Mouse (Mus musculus): ENCODE measurements around the gene Mrps21. TPM values are rescaled to one million over a fixed set of nuclear protein-coding genes. Genes with fewer than 3 reads are reported as not detected.

Gene Mrps21
- polyA plus RNA-seq, 1 experiment from 2014 or later, result 156 TPM

- 25% methylated on average over 2 of the region's 2 CpGs for WGBS (ENCODE audit: insufficient replicate concordance)
- no peak overlapping the region for H3K9ac ChIP-seq (ENCODE audit: low read depth, low read length)
- H3K27ac ChIP-seq (ENCODE audit: low read length), result no peak overlapping the region
- H3K27me3 ChIP-seq (ENCODE audit: control insufficient read depth, insufficient read depth, low read depth, low read length), result no peaks in the 10 kb centered on the region
- no peak overlapping the region for H3K4me3 ChIP-seq (ENCODE audit: low read depth, low read length)
- H3K4me2 ChIP-seq (ENCODE audit: low read depth, low read length), result no peak overlapping the region
- H3K4me1 ChIP-seq (ENCODE audit: control insufficient read depth, low read depth, low read length), result no peaks in the 10 kb centered on the region; the same call in 1 of the 2 replicates
- ATAC-seq (ENCODE audit: low read depth), result peak; percentile 54
- H3K36me3 ChIP-seq (ENCODE audit: control insufficient read depth, insufficient read depth), result peaks cover 49% of the 10 kb centered on the region
- H3K9me3 ChIP-seq (replicated peaks; ENCODE audit: control insufficient read depth, low read length), result no peaks in the 10 kb centered on the region
These were observed 32.1 kb downstream of the Mrps21 start for GRCm38 (mm10) chr3:95839250-95839649.

DNA sequence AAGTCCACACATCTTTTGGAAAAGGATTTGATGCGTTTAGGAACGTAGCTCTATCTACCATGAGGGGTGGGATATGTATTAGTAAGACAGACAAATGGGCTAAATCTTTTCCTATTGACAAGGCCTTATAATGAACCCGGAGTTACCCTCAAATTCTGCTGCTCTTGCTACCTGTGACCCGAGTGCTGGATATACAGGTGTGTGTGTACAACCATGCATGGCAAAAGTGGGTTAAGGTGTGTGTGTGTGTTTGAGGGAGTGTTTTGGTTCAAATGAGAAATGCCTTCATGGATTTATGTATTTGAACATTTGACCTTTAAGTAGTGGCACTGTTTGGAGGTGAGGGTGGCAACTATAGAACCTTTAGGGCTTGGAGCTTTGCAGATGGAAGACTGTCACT is 42.3 kb downstream of the Mrps21 start:
- Histone ChIP-seq H3K9ac (ENCODE audit: low read depth, low read length) (no peak overlapping the region), H3K27me3 (ENCODE audit: control insufficient read depth, insufficient read depth, low read depth, low read length) (no peaks in the 10 kb centered on the region), H3K36me3 (ENCODE audit: control insufficient read depth, insufficient read depth) (peaks cover 54% of the 10 kb centered on the region), H3K27ac (ENCODE audit: low read length) (no peak overlapping the region), H3K4me3 (ENCODE audit: low read depth, low read length) (no peak overlapping the region), H3K4me1 (ENCODE audit: control insufficient read depth, low read depth, low read length) (no peaks in the 10 kb centered on the region), H3K4me2 (ENCODE audit: low read depth, low read length) (no peak overlapping the region), H3K9me3 (replicated peaks; ENCODE audit: control insufficient read depth, low read length) (no peaks in the 10 kb centered on the region)
- no peak for ATAC-seq (ENCODE audit: low read depth)
- WGBS (ENCODE audit: insufficient replicate concordance), result 91% methylated on average over 4 of the region's 4 CpGs

DNA sequence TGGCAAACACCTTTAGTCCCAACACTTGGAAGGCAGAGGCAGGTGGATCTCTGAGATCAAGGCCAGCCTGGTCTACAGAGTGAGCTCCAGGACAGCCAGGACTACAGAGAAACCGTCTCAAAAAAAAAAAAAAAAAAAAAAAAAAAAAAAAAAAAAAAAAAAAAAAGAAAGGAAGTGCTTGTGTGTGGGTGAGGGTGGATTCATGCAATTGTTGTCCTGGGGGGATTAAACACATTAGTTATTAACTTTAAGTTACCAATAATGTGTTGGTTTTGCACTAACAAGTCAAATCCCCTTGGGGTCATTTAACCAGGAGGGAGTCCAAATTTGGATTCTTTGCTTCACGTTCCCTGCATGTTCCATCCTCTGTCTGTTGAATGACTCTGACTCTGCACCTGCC is 45.0 kb downstream of the Mrps21 start:
- no peak overlapping the region for H3K27ac ChIP-seq (ENCODE audit: low read length)
- H3K4me2 ChIP-seq (ENCODE audit: low read depth, low read length), result no peak overlapping the region
- WGBS (ENCODE audit: insufficient replicate concordance), result 72% methylated on average over 2 of the region's 2 CpGs
- no peaks in the 10 kb centered on the region for H3K9me3 ChIP-seq (replicated peaks; ENCODE audit: control insufficient read depth, low read length)
- no peaks in the 10 kb centered on the region; the same call in 1 of the 2 replicates for H3K4me1 ChIP-seq (ENCODE audit: control insufficient read depth, low read depth, low read length)
- peaks cover 31% of the 10 kb centered on the region for H3K36me3 ChIP-seq (ENCODE audit: control insufficient read depth, insufficient read depth)
- no peak overlapping the region for H3K4me3 ChIP-seq (ENCODE audit: low read depth, low read length)
- H3K9ac ChIP-seq (ENCODE audit: low read depth, low read length), result no peak overlapping the region
- no peaks in the 10 kb centered on the region for H3K27me3 ChIP-seq (ENCODE audit: control insufficient read depth, insufficient read depth, low read depth, low read length)
- ATAC-seq (ENCODE audit: low read depth), result no peak

GRCm38 (mm10) chr3:95820046-95821010 is 51.0 kb downstream of the Mrps21 start:
- peak overlapping the region; percentile 81 for H3K9ac ChIP-seq (ENCODE audit: low read depth, low read length)
- H3K4me3 ChIP-seq (ENCODE audit: low read depth, low read length), result peak overlapping the region; percentile 91
- no peaks in the 10 kb centered on the region for H3K27me3 ChIP-seq (ENCODE audit: control insufficient read depth, insufficient read depth, low read depth, low read length)
- H3K36me3 ChIP-seq (ENCODE audit: control insufficient read depth, insufficient read depth), result no peaks in the 10 kb centered on the region
- ATAC-seq (ENCODE audit: low read depth), result no peak
- peak overlapping the region; percentile 81 for H3K4me2 ChIP-seq (ENCODE audit: low read depth, low read length)
- WGBS (ENCODE audit: insufficient replicate concordance), result 23% methylated on average over 10 of the region's 10 CpGs
- H3K9me3 ChIP-seq (replicated peaks; ENCODE audit: control insufficient read depth, low read length), result no peaks in the 10 kb centered on the region
- H3K27ac ChIP-seq (ENCODE audit: low read length), result peak overlapping the region; percentile 96
- H3K4me1 ChIP-seq (ENCODE audit: control insufficient read depth, low read depth, low read length), result peaks cover 23% of the 10 kb centered on the region

GRCm38 (mm10) chr3:95819351-95819985 is 51.9 kb downstream of the Mrps21 start:
- under 1% methylated on average over 49 of the region's 49 CpGs for WGBS (ENCODE audit: insufficient replicate concordance)
- Histone ChIP-seq H3K4me3 (ENCODE audit: low read depth, low read length) (peak overlapping the region; percentile 91), H3K4me1 (ENCODE audit: control insufficient read depth, low read depth, low read length) (peaks cover 23% of the 10 kb centered on the region), H3K36me3 (ENCODE audit: control insufficient read depth, insufficient read depth) (no peaks in the 10 kb centered on the region), H3K4me2 (ENCODE audit: low read depth, low read length) (peak overlapping the region; percentile 81), H3K9me3 (replicated peaks; ENCODE audit: control insufficient read depth, low read length) (no peaks in the 10 kb centered on the region), H3K27ac (ENCODE audit: low read length) (peak overlapping the region; percentile 99), H3K9ac (ENCODE audit: low read depth, low read length) (peak overlapping the region; percentile 96), H3K27me3 (ENCODE audit: control insufficient read depth, insufficient read depth, low read depth, low read length) (no peaks in the 10 kb centered on the region)
- peak; percentile 94 for ATAC-seq (ENCODE audit: low read depth)

DNA sequence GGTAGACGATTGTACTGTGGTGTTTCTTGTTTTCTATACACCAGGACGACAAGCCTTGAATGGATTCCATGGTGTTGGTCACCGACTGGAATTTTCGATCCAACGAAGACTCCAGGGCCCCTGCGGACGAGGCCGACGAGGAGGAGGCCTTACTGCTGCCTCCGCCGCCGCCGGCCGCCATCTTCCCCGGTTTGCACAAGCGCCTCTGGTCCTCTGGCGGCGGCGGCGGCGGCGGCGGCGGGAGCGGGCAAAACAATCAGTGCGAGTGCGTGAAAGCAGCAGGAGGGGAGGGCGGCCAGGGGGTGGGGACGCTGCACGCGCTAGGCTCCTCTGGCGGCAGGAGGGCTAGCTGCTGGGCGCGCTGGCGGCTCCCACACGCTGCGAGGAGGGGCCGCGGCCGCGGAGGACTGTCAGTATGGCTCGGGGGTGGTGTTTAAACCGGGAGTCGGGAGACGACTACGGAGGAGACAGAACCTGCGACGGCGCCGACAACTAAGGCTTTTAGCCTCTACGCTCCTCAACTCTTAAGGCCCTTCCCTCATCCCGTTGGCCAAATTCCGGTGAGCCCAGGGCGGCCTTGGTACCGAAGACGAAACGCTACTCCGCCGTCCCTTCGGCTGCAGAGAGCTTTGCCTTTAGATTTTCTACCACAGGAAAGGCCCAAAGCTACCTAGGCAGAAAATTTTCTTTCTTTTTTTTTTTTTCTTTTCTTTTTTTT is 52.6 kb downstream of the Mrps21 start, which contains the start of gene Rprd2:
Gene Rprd2 (minus strand): TSS at position 293 of the 718 bp plus-strand sequence.
- no peaks in the 10 kb centered on the region for H3K36me3 ChIP-seq (ENCODE audit: control insufficient read depth, insufficient read depth)
- H3K9ac ChIP-seq (ENCODE audit: low read depth, low read length), result peak within 1 kb of the TSS; percentile 96
- ATAC-seq (ENCODE audit: low read depth), result peak; percentile 30
- no peaks in the 10 kb centered on the region for H3K9me3 ChIP-seq (replicated peaks; ENCODE audit: control insufficient read depth, low read length)
- H3K4me1 ChIP-seq (ENCODE audit: control insufficient read depth, low read depth, low read length), result peaks cover 25% of the 10 kb centered on the region
- H3K4me2 ChIP-seq (ENCODE audit: low read depth, low read length), result peak within 1 kb of the TSS; percentile 81
- peak within 1 kb of the TSS; percentile 99 for H3K27ac ChIP-seq (ENCODE audit: low read length)
- WGBS (ENCODE audit: insufficient replicate concordance), result under 1% methylated on average over 59 of the region's 60 CpGs
- H3K4me3 ChIP-seq (ENCODE audit: low read depth, low read length), result peak within 1 kb of the TSS; percentile 91
- H3K27me3 ChIP-seq (ENCODE audit: control insufficient read depth, insufficient read depth, low read depth, low read length), result no peaks in the 10 kb centered on the region

GRCm38 (mm10) chr3:95818026-95818511 is 53.2 kb downstream of the Mrps21 start:
- ATAC-seq (ENCODE audit: low read depth), result no peak
- H3K4me3 ChIP-seq (ENCODE audit: low read depth, low read length), result peak overlapping the region; percentile 91
- peak overlapping the region; percentile 99 for H3K27ac ChIP-seq (ENCODE audit: low read length)
- WGBS (ENCODE audit: insufficient replicate concordance), result under 1% methylated on average over 21 of the region's 21 CpGs
- H3K9ac ChIP-seq (ENCODE audit: low read depth, low read length), result peak overlapping the region; percentile 96
- no peaks in the 10 kb centered on the region for H3K27me3 ChIP-seq (ENCODE audit: control insufficient read depth, insufficient read depth, low read depth, low read length)
- peak overlapping the region; percentile 81 for H3K4me2 ChIP-seq (ENCODE audit: low read depth, low read length)
- H3K4me1 ChIP-seq (ENCODE audit: control insufficient read depth, low read depth, low read length), result peaks cover 25% of the 10 kb centered on the region
- no peaks in the 10 kb centered on the region for H3K36me3 ChIP-seq (ENCODE audit: control insufficient read depth, insufficient read depth)
- H3K9me3 ChIP-seq (replicated peaks; ENCODE audit: control insufficient read depth, low read length), result no peaks in the 10 kb centered on the region

- 0 out of 2 replicates have a peak overlapping the region, but pooled peaks have one; percentile 16 for H3K27ac ChIP-seq (ENCODE audit: low read length)
- peak overlapping the region; percentile 19; the same call in 1 of the 2 replicates for H3K9ac ChIP-seq (ENCODE audit: low read depth, low read length)
- H3K4me2 ChIP-seq (ENCODE audit: low read depth, low read length), result peak overlapping the region; percentile 48
- ATAC-seq (ENCODE audit: low read depth), result no peak
- H3K9me3 ChIP-seq (replicated peaks; ENCODE audit: control insufficient read depth, low read length), result no peaks in the 10 kb centered on the region
- 57% methylated on average over 3 of the region's 3 CpGs for WGBS (ENCODE audit: insufficient replicate concordance)
- no peaks in the 10 kb centered on the region for H3K36me3 ChIP-seq (ENCODE audit: control insufficient read depth, insufficient read depth)
- peaks cover 25% of the 10 kb centered on the region for H3K4me1 ChIP-seq (ENCODE audit: control insufficient read depth, low read depth, low read length)
- H3K27me3 ChIP-seq (ENCODE audit: control insufficient read depth, insufficient read depth, low read depth, low read length), result no peaks in the 10 kb centered on the region
- H3K4me3 ChIP-seq (ENCODE audit: low read depth, low read length), result peak overlapping the region; percentile 26
These were observed 54.6 kb downstream of the Mrps21 start for GRCm38 (mm10) chr3:95816681-95817080.

Data from liver, embryonic 16.5 days (tissue).